Mouse (Mus musculus): ENCODE results near the gene Zfp759.
"Not testable (repeated sequence)": the region's sequence is repeated elsewhere in the genome, so short reads cannot be mapped to it uniquely, and the experiment has no call there.

Gene Zfp759

GRCm38 (mm10) chr13:67121360-67121759 lies at the start of gene Zfp759:
TSS of gene Zfp759 (plus strand) at chr13:67121660.
- DNase-seq, result not testable (repeated sequence)

GRCm38 (mm10) chr13:67072786-67073185 lies 48.7 kb upstream of the Zfp759 start:
- DNase-seq, result no peak

GRCm38 (mm10) chr13:67077244-67077643 lies 44.2 kb upstream of the Zfp759 start:
- no peak for DNase-seq

- peak; percentile 69 to 74 for DNase-seq
Measured at GRCm38 (mm10) chr13:67081142-67081713, 40.2 kb upstream of the Zfp759 start.

- DNase-seq, result peak in 1 of 2 experiments; percentile 10
Measured at GRCm38 (mm10) chr13:67081946-67082345, 39.5 kb upstream of the Zfp759 start.

- no peak for DNase-seq
Measured at GRCm38 (mm10) chr13:67090154-67090553, 31.3 kb upstream of the Zfp759 start.

- no peak for DNase-seq
Measured at GRCm38 (mm10) chr13:67097876-67098275, 23.6 kb upstream of the Zfp759 start, which contains the start of gene Zfp708. TSS of gene Zfp708 (minus strand) at chr13:67097976.

- DNase-seq, result no peak
Measured at GRCm38 (mm10) chr13:67107681-67108080, 13.8 kb upstream of the Zfp759 start.

- peak; percentile 92 to 96 for DNase-seq
Measured at GRCm38 (mm10) chr13:67108194-67108820, 13.2 kb upstream of the Zfp759 start, which contains the start of gene Gm28557. TSS of gene Gm28557 (minus strand) at chr13:67108604.

- DNase-seq, result peak in 1 of 2 experiments; percentile 64
Measured at GRCm38 (mm10) chr13:67108821-67109206, 12.6 kb upstream of the Zfp759 start.

GRCm38 (mm10) chr13:67112096-67112495 lies 9.4 kb upstream of the Zfp759 start:
- DNase-seq, result no peak

- DNase-seq, result no peak
Measured at GRCm38 (mm10) chr13:67113287-67113686, 8.2 kb upstream of the Zfp759 start.

GRCm38 (mm10) chr13:67116163-67116562 lies 5.3 kb upstream of the Zfp759 start, which contains the start of gene Rslcan18:
TSS of gene Rslcan18 (minus strand) at chr13:67116263.
- DNase-seq, result not testable (repeated sequence)

- no peak for DNase-seq
Measured at GRCm38 (mm10) chr13:67124460-67124859, 3.0 kb downstream of the Zfp759 start.

- DNase-seq, result not testable (repeated sequence)
Measured at GRCm38 (mm10) chr13:67127507-67127906, 6.0 kb downstream of the Zfp759 start.

- DNase-seq, result peak; percentile 88 to 90
Measured at GRCm38 (mm10) chr13:67128038-67128721, 6.7 kb downstream of the Zfp759 start.

GRCm38 (mm10) chr13:67166122-67166521 lies 44.7 kb downstream of the Zfp759 start:
- not testable (repeated sequence) for DNase-seq

GRCm38 (mm10) chr13:67172991-67173722 lies 51.7 kb downstream of the Zfp759 start, which contains the start of gene Rsl1:
TSS of gene Rsl1 (plus strand) at chr13:67173182.
- DNase-seq, result peak; percentile 70 to 71

- DNase-seq, result peak in 1 of 2 experiments; percentile 10
Measured at GRCm38 (mm10) chr13:67173723-67174055, 52.2 kb downstream of the Zfp759 start.

All from cerebellum, adult 18-20 months (tissue).